Mouse (Mus musculus) stomach, embryonic 16.5 days (tissue): ENCODE results near the gene Prss42. TPM values are rescaled to one million over a fixed set of nuclear protein-coding genes. Genes with fewer than 3 reads are reported as not detected.
A peak's percentile ranks its signal among the peaks of the same experiment; 100 is the strongest.

Experiments
- ATAC-seq: fragments of 200-750 bp; cut with Nextera tagmentation; 2 replicates; pipeline ENCODE4 v1.8.0; 2017; ENCODE audit warnings: moderate number of reproducible peaks, moderate TSS enrichment; ENCODE audit not compliant: insufficient read depth, low FRiP score
- H3K27ac ChIP-seq: fragments of 300-500 bp; sonication (generic); 2 replicates; pipeline ENCODE4 v1.5.1; 2014; ENCODE audit warnings: low read length
- H3K27me3 ChIP-seq: fragments of 300-500 bp; sonication (generic); 2 replicates; pipeline ENCODE4 v1.6.1; 2014; ENCODE audit warnings: low read length, control low read depth, mixed read lengths; ENCODE audit not compliant: control insufficient read depth, insufficient read depth
- H3K36me3 ChIP-seq: fragments of 300-500 bp; sonication (generic); 2 replicates; pipeline ENCODE4 v1.6.1; 2014; ENCODE audit warnings: low read length; ENCODE audit not compliant: control insufficient read depth, insufficient read depth
- H3K4me1 ChIP-seq: fragments of 300-500 bp; sonication (generic); 2 replicates; pipeline ENCODE4 v1.6.1; 2014; ENCODE audit warnings: low read length, control low read depth, mixed read lengths; ENCODE audit not compliant: control insufficient read depth, insufficient read depth
- H3K4me2 ChIP-seq: fragments of 300-500 bp; sonication (generic); 2 replicates; pipeline ENCODE4 v1.6.1; 2014; ENCODE audit warnings: low read depth, low read length, mixed read lengths
- H3K4me3 ChIP-seq: fragments of 300-500 bp; sonication (generic); replicated peaks from 2 replicates; pipeline ENCODE4 v1.5.1; 2014; ENCODE audit warnings: mild to moderate bottlenecking, low read length
- H3K9ac ChIP-seq: fragments of 300-500 bp; sonication (generic); 2 replicates; pipeline ENCODE4 v1.6.1; 2014; ENCODE audit warnings: low read length
- H3K9me3 ChIP-seq: fragments of 300-500 bp; sonication (generic); replicated peaks from 2 replicates; pipeline ENCODE4 v1.6.1; 2016; ENCODE audit warnings: low read length, control low read depth; ENCODE audit not compliant: control insufficient read depth
- WGBS: fragments of 180-500 bp; shearing (Covaris S2); extraction: QIAGEN DNeasy Blood & Tissue Kit; methylation state at CpG from one replicate; pipeline ENCODE4 v1.1.7; 2014; 5-methylcytosine and 5-hydroxymethylcytosine counted together
- polyA plus RNA-seq: library from polyadenylated mRNA; unstranded; fragments of >200 nt; fragmentation: Nextera tagmentation; extraction: Ambion mirVana; gene quantifications from 2 replicates; pipeline ENCODE4 v1.2.1, GENCODE M21; 2015

Prss42 gene
- polyA plus RNA-seq, 1 experiment from 2014 or later: not detected

- Histone ChIP-seq H3K4me2 (no peak overlapping the region), H3K9me3 (no peaks in the 10 kb centered on the region), H3K27ac (no peak overlapping the region), H3K4me3 (no peak overlapping the region), H3K27me3 (no peaks in the 10 kb centered on the region), H3K36me3 (no peaks in the 10 kb centered on the region), H3K4me1 (peaks cover 7% of the 10 kb centered on the region; the same call in 1 of the 2 replicates), H3K9ac (no peak overlapping the region)
- ATAC-seq: no peak
- 84% methylated on average over 8 of the region's 8 CpGs for WGBS
These were observed 37.1 kb upstream of the Prss42 start for GRCm38 (mm10) chr9:110760886-110761285.

DNA sequence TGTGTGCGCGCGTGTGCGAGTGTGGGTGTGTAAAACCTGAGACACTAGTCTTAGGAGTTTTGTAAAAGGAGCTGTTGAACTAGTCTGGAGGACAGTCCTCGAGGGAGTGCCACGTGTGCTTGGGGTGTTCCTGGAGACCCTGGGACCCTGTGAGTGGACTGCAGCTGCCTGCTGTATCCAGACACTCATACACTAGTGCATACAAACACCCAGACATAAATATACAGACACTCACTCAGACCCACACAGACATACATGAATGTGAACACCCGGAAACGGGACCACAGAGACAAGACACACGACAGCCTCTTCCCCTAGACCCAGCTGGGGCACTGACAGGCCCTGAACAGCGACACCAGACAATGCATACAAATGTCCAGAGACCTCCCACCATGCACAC, 35.2 kb upstream of the Prss42 start:
- WGBS: 72% methylated on average over 10 of the region's 10 CpGs
- Histone ChIP-seq H3K27me3 (no peaks in the 10 kb centered on the region), H3K4me1 (peaks cover 7% of the 10 kb centered on the region; the same call in 1 of the 2 replicates), H3K9me3 (no peaks in the 10 kb centered on the region), H3K9ac (no peak overlapping the region), H3K4me2 (no peak overlapping the region), H3K27ac (no peak overlapping the region), H3K36me3 (no peaks in the 10 kb centered on the region), H3K4me3 (no peak overlapping the region)
- no peak for ATAC-seq

GRCm38 (mm10) chr9:110763405-110763804, 34.6 kb upstream of the Prss42 start:
- Histone ChIP-seq H3K27ac (no peak overlapping the region), H3K9ac (no peak overlapping the region), H3K4me1 (peaks cover 4% of the 10 kb centered on the region; the same call in 1 of the 2 replicates), H3K27me3 (no peaks in the 10 kb centered on the region), H3K4me2 (no peak overlapping the region), H3K9me3 (no peaks in the 10 kb centered on the region), H3K4me3 (no peak overlapping the region), H3K36me3 (no peaks in the 10 kb centered on the region)
- ATAC-seq: no peak
- WGBS: 75% methylated on average over 2 of the region's 2 CpGs

- Histone ChIP-seq H3K4me2 (no peak overlapping the region), H3K4me3 (no peak overlapping the region), H3K9me3 (no peaks in the 10 kb centered on the region), H3K9ac (no peak overlapping the region), H3K27ac (no peak overlapping the region), H3K4me1 (peaks cover 4% of the 10 kb centered on the region; the same call in 1 of the 2 replicates), H3K36me3 (no peaks in the 10 kb centered on the region), H3K27me3 (no peaks in the 10 kb centered on the region)
- WGBS: 91% methylated on average over 10 of the region's 10 CpGs
- ATAC-seq: no peak
These were observed 25.6 kb upstream of the Prss42 start for GRCm38 (mm10) chr9:110772336-110772735.

DNA sequence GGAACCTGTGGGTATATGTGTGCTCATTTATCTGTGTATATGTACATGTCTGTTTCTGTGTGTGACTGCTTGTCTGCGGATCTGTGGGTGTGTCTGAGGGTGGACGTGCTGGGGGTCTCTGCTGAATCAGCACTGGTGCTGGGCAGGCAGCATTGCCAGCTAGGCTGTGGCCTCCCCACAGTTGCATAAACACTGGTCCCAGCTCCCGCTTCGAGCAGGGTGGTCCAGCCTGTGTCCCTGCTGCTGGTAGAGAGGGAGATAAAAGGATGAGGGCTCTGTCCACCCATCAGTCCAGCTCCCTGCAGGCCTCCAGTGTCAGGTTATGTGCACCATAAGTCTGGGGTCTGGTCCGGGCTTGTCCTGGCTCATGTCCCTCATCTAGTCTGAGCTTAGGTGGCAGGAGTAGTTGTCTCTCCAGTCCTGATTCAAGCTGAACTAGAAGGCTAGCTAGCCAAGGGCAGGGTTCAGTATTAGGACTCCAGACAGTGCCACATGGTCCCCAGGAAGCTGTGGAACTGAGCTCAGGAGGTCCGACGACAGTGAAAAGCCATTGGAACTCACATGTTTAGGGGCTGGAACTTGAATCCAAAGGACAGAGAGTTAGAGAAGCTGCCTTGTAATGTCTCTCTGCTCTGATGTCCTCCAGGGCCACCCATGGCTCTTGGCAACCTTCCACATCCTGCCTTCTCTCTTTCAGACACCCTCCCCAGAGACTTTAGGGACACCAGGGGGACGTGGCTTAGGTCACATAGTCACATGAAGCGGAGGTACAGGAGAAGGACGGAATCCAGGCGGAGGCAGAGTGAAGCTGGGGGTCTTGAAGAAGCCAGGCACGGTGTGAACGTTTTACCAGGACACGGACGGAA, 23.3 kb upstream of the Prss42 start:
- Histone ChIP-seq H3K4me2 (no peak overlapping the region), H3K4me1 (peaks cover 4% of the 10 kb centered on the region; the same call in 1 of the 2 replicates), H3K27ac (peak overlapping the region; percentile 70), H3K9me3 (no peaks in the 10 kb centered on the region), H3K9ac (peak overlapping the region; percentile 43), H3K4me3 (no peak overlapping the region), H3K36me3 (no peaks in the 10 kb centered on the region), H3K27me3 (no peaks in the 10 kb centered on the region)
- peak; percentile 14; the same call in 1 of the 2 replicates for ATAC-seq
- 60% methylated on average over 15 of the region's 15 CpGs for whole genome bisulfite sequencing

DNA sequence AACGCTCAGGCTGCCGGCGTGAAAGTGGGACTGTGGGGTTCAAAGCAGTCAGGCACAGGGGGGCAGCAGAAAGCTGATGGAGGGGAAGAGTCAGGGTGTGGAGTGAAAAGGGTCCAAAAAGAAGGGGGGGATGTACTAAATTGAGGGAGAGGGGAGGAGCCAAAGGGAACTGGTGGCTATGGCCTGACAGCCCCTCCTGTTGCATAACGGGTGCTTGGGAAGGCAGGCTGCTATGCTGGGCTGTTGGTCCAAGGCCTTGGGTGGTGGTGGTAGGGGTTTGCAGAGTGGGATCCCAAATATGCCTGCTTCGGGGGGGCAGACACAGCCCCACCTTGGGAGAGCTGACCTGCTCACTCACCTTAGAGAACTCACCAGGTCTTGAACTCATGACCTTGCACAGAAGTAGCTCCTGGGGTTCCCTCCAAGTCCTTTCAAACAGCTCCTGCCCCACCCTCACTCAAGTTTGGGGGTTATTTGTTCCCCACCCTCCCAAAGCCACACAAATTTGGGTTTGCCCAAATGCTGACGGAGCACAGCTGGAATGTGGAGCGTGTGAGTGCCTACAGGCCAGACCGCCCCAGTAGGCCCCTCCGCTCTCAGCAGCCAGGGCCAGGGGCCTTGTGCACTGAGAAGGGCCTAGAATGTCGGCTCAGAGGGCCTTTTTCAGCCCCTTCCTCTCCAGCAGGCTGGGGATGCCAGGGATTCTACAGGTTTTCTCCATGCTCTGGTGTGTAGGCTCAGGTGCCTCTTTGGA, 22.5 kb upstream of the Prss42 start:
- peak; percentile 61 for ATAC-seq
- WGBS: 57% methylated on average over 10 of the region's 10 CpGs

DNA sequence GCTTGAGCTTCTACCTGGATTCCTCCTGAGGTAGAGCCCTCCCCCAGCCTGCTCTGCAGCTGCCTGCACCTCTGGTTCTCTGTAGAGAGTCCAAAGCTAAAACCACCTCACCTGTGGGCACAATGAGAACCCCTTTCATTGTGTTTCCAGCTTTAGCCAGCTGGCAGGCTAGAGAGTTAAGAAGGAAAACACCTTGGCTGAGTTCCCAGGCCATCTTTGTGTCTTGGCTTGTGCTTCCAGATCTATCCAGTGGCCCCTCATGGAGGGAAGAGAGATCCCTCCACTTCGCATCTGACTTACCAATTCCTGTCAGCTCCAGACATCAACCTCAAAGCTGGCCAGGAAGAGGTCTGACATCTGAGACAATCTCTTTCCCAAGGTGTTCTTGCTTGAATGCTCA, 19.9 kb upstream of the Prss42 start:
- H3K27ac ChIP-seq: no peak overlapping the region
- 76% methylated on average over 1 of the region's 1 CpGs for WGBS
- no peaks in the 10 kb centered on the region for H3K27me3 ChIP-seq
- H3K9me3 ChIP-seq: no peaks in the 10 kb centered on the region
- no peak overlapping the region for H3K9ac ChIP-seq
- H3K4me1 ChIP-seq: peaks cover 9% of the 10 kb centered on the region; the same call in 1 of the 2 replicates
- H3K36me3 ChIP-seq: no peaks in the 10 kb centered on the region
- no peak overlapping the region for H3K4me2 ChIP-seq
- no peak for ATAC-seq
- no peak overlapping the region for H3K4me3 ChIP-seq

More for the DNA sequence above, 22.5 kb upstream of the Prss42 start:
- Histone ChIP-seq H3K9ac (peak overlapping the region; percentile 43), H3K4me2 (no peak overlapping the region), H3K9me3 (no peaks in the 10 kb centered on the region), H3K4me3 (no peak overlapping the region), H3K27ac (peak overlapping the region; percentile 70), H3K4me1 (peaks cover 4% of the 10 kb centered on the region; the same call in 1 of the 2 replicates), H3K27me3 (no peaks in the 10 kb centered on the region), H3K36me3 (no peaks in the 10 kb centered on the region)

- no peak for ATAC-seq
- H3K4me1 ChIP-seq: peaks cover 9% of the 10 kb centered on the region; the same call in 1 of the 2 replicates
- H3K9ac ChIP-seq: no peak overlapping the region
- H3K27ac ChIP-seq: no peak overlapping the region
- H3K9me3 ChIP-seq: no peaks in the 10 kb centered on the region
- no peak overlapping the region for H3K4me2 ChIP-seq
- 77% methylated on average over 7 of the region's 7 CpGs for WGBS
- no peaks in the 10 kb centered on the region for H3K36me3 ChIP-seq
- H3K4me3 ChIP-seq: no peak overlapping the region
- no peaks in the 10 kb centered on the region for H3K27me3 ChIP-seq
These were observed 19.4 kb upstream of the Prss42 start for GRCm38 (mm10) chr9:110778559-110778958.
